Mouse (Mus musculus) cerebral cortex, adult 2 months (tissue): ENCODE results near the gene Nptn.

Experiments
- WGBS: fragments of 180-500 bp; shearing (Covaris S2); methylation state at CpG from one replicate; pipeline ENCODE4 v1.1.7; 2018; 5-methylcytosine and 5-hydroxymethylcytosine counted together

Gene Nptn

GRCm38 (mm10) chr9:58691471-58691870 is 109.4 kb downstream of the Nptn start:
- WGBS = 94% methylated on average over 7 of the region's 7 CpGs

- WGBS = 98% methylated on average over 2 of the region's 2 CpGs
Observed at GRCm38 (mm10) chr9:58698486-58698885, 116.4 kb downstream of the Nptn start.

GRCm38 (mm10) chr9:58701751-58702150 is 119.7 kb downstream of the Nptn start:
- 93% methylated on average over 2 of the region's 2 CpGs for WGBS

- WGBS = 74% methylated on average over 7 of the region's 7 CpGs
Observed at GRCm38 (mm10) chr9:58703766-58704165, 121.7 kb downstream of the Nptn start.

GRCm38 (mm10) chr9:58706024-58706423 is 124.0 kb downstream of the Nptn start:
- 83% methylated on average over 7 of the region's 7 CpGs for WGBS
